Mouse (Mus musculus) liver, adult 2 months (tissue): ENCODE measurements around the gene Lrba.

Experiments
- CTCF ChIP-seq: fragments of 200-500 bp; IDR thresholded peaks from 2 replicates; pipeline ENCODE4 v1.5.1; 2011; ENCODE audit warnings: low read depth, low read length, control low read depth
- POLR2A ChIP-seq: fragments of 200-500 bp; IDR thresholded peaks from 2 replicates; pipeline ENCODE4 v1.6.1; 2011; ENCODE audit warnings: low read length, control low read depth; ENCODE audit not compliant: insufficient read depth; ENCODE audit errors: extremely low read depth

- no peak for TF ChIP-seq POLR2A
- TF ChIP-seq CTCF, result no peak
These were observed 138.0 kb downstream of the Lrba start for GRCm38 (mm10) chr3:86362486-86362885.
